Mouse (Mus musculus): ENCODE results near the gene Ier5. TPM values are rescaled to one million over a fixed set of nuclear protein-coding genes. Genes with fewer than 3 reads are reported as not detected.

Gene Ier5
- polyA plus RNA-seq, 1 experiment = 9.8 TPM

- no peak for TF ChIP-seq CTCF (conservative IDR thresholded peaks at IDR 0.05; ENCODE audit: insufficient read depth, insufficient read length, low read depth, low read length)
- no peak for TF ChIP-seq POLR2A (IDR thresholded peaks at IDR 0.05; ENCODE audit: low read depth, low read length)
- Histone ChIP-seq H3K27me3 (replicated peaks; ENCODE audit: control insufficient read depth, insufficient read depth, low read length) (no peaks in the 10 kb centered on the region), H3K4me1 (ENCODE audit: control insufficient read depth, insufficient read depth, low read length) (0 out of 2 replicates have a peak, but pooled peaks cover 2% of the 10 kb centered on the region), H3K27ac (ENCODE audit: insufficient read depth, low read depth, low read length) (no peak overlapping the region), H3K4me3 (ENCODE audit: insufficient read depth, low read depth, low read length) (no peak overlapping the region), H3K36me3 (ENCODE audit: control insufficient read depth, insufficient read depth, low read length) (no peaks in the 10 kb centered on the region)
- WGBS = 88% methylated on average over 3 of the region's 3 CpGs
- peak; percentile 43 for DNase-seq
Observed at GRCm38 (mm10) chr1:155077675-155078074, 21.8 kb downstream of the Ier5 start.

GRCm38 (mm10) chr1:155075856-155076255 is 23.6 kb downstream of the Ier5 start:
- H3K4me3 ChIP-seq (ENCODE audit: insufficient read depth, low read depth, low read length) = no peak overlapping the region
- TF ChIP-seq CTCF (conservative IDR thresholded peaks at IDR 0.05; ENCODE audit: insufficient read depth, insufficient read length, low read depth, low read length) (no peak), POLR2A (IDR thresholded peaks at IDR 0.05; ENCODE audit: low read depth, low read length) (no peak)
- no peak for DNase-seq
- H3K36me3 ChIP-seq (ENCODE audit: control insufficient read depth, insufficient read depth, low read length) = no peaks in the 10 kb centered on the region
- no peaks in the 10 kb centered on the region for H3K4me1 ChIP-seq (ENCODE audit: control insufficient read depth, insufficient read depth, low read length)
- 88% methylated on average over 7 of the region's 7 CpGs for WGBS
- H3K27me3 ChIP-seq (replicated peaks; ENCODE audit: control insufficient read depth, insufficient read depth, low read length) = no peaks in the 10 kb centered on the region
- no peak overlapping the region for H3K27ac ChIP-seq (ENCODE audit: insufficient read depth, low read depth, low read length)

- Histone ChIP-seq H3K27ac (ENCODE audit: insufficient read depth, low read depth, low read length) (no peak overlapping the region), H3K27me3 (replicated peaks; ENCODE audit: control insufficient read depth, insufficient read depth, low read length) (no peaks in the 10 kb centered on the region), H3K4me3 (ENCODE audit: insufficient read depth, low read depth, low read length) (no peak overlapping the region), H3K36me3 (ENCODE audit: control insufficient read depth, insufficient read depth, low read length) (no peaks in the 10 kb centered on the region), H3K4me1 (ENCODE audit: control insufficient read depth, insufficient read depth, low read length) (peaks cover 7% of the 10 kb centered on the region)
- peak; percentile 38 for DNase-seq
- TF ChIP-seq POLR2A (IDR thresholded peaks at IDR 0.05; ENCODE audit: low read depth, low read length) (no peak), CTCF (conservative IDR thresholded peaks at IDR 0.05; ENCODE audit: insufficient read depth, insufficient read length, low read depth, low read length) (no peak)
- WGBS = 63% methylated on average over 7 of the region's 7 CpGs
Observed at GRCm38 (mm10) chr1:155074856-155075255, 24.6 kb downstream of the Ier5 start.

GRCm38 (mm10) chr1:155073905-155074304 is 25.5 kb downstream of the Ier5 start:
- H3K4me1 ChIP-seq (ENCODE audit: control insufficient read depth, insufficient read depth, low read length) = peaks cover 15% of the 10 kb centered on the region
- 97% methylated on average over 6 of the region's 6 CpGs for WGBS
- no peak overlapping the region for H3K27ac ChIP-seq (ENCODE audit: insufficient read depth, low read depth, low read length)
- no peaks in the 10 kb centered on the region for H3K36me3 ChIP-seq (ENCODE audit: control insufficient read depth, insufficient read depth, low read length)
- H3K4me3 ChIP-seq (ENCODE audit: insufficient read depth, low read depth, low read length) = no peak overlapping the region
- DNase-seq = no peak
- H3K27me3 ChIP-seq (replicated peaks; ENCODE audit: control insufficient read depth, insufficient read depth, low read length) = no peaks in the 10 kb centered on the region
- TF ChIP-seq CTCF (conservative IDR thresholded peaks at IDR 0.05; ENCODE audit: insufficient read depth, insufficient read length, low read depth, low read length) = no peak
- no peak for TF ChIP-seq POLR2A (IDR thresholded peaks at IDR 0.05; ENCODE audit: low read depth, low read length)

GRCm38 (mm10) chr1:155073133-155073532 is 26.3 kb downstream of the Ier5 start:
- Histone ChIP-seq H3K36me3 (ENCODE audit: control insufficient read depth, insufficient read depth, low read length) (no peaks in the 10 kb centered on the region), H3K4me1 (ENCODE audit: control insufficient read depth, insufficient read depth, low read length) (peaks cover 15% of the 10 kb centered on the region), H3K4me3 (ENCODE audit: insufficient read depth, low read depth, low read length) (no peak overlapping the region), H3K27ac (ENCODE audit: insufficient read depth, low read depth, low read length) (no peak overlapping the region), H3K27me3 (replicated peaks; ENCODE audit: control insufficient read depth, insufficient read depth, low read length) (no peaks in the 10 kb centered on the region)
- WGBS = 71% methylated on average over 7 of the region's 7 CpGs
- DNase-seq = no peak
- no peak for TF ChIP-seq POLR2A (IDR thresholded peaks at IDR 0.05; ENCODE audit: low read depth, low read length)
- TF ChIP-seq CTCF (conservative IDR thresholded peaks at IDR 0.05; ENCODE audit: insufficient read depth, insufficient read length, low read depth, low read length) = no peak

- H3K4me3 ChIP-seq (ENCODE audit: insufficient read depth, low read depth, low read length) = no peak overlapping the region
Observed at GRCm38 (mm10) chr1:155071287-155071876, 28.1 kb downstream of the Ier5 start.

GRCm38 (mm10) chr1:155070561-155071286 is 28.7 kb downstream of the Ier5 start:
- Histone ChIP-seq H3K36me3 (ENCODE audit: control insufficient read depth, insufficient read depth, low read length) (no peaks in the 10 kb centered on the region), H3K27ac (ENCODE audit: insufficient read depth, low read depth, low read length) (no peak overlapping the region), H3K4me3 (ENCODE audit: insufficient read depth, low read depth, low read length) (no peak overlapping the region), H3K27me3 (replicated peaks; ENCODE audit: control insufficient read depth, insufficient read depth, low read length) (no peaks in the 10 kb centered on the region), H3K4me1 (ENCODE audit: control insufficient read depth, insufficient read depth, low read length) (peaks cover 15% of the 10 kb centered on the region)
- WGBS = 79% methylated on average over 5 of the region's 5 CpGs
- no peak for DNase-seq
- TF ChIP-seq CTCF (conservative IDR thresholded peaks at IDR 0.05; ENCODE audit: insufficient read depth, insufficient read length, low read depth, low read length) (no peak), POLR2A (IDR thresholded peaks at IDR 0.05; ENCODE audit: low read depth, low read length) (no peak)

More at GRCm38 (mm10) chr1:155071287-155071876, 28.1 kb downstream of the Ier5 start:
- peaks cover 15% of the 10 kb centered on the region for H3K4me1 ChIP-seq (ENCODE audit: control insufficient read depth, insufficient read depth, low read length)
- peak overlapping the region; percentile 34; the same call in 1 of the 2 replicates for H3K27ac ChIP-seq (ENCODE audit: insufficient read depth, low read depth, low read length)
- TF ChIP-seq CTCF (conservative IDR thresholded peaks at IDR 0.05; ENCODE audit: insufficient read depth, insufficient read length, low read depth, low read length) (no peak), POLR2A (IDR thresholded peaks at IDR 0.05; ENCODE audit: low read depth, low read length) (no peak)
- WGBS = 46% methylated on average over 7 of the region's 7 CpGs
- no peaks in the 10 kb centered on the region for H3K36me3 ChIP-seq (ENCODE audit: control insufficient read depth, insufficient read depth, low read length)
- no peaks in the 10 kb centered on the region for H3K27me3 ChIP-seq (replicated peaks; ENCODE audit: control insufficient read depth, insufficient read depth, low read length)
- DNase-seq = no peak
